Mouse (Mus musculus): ENCODE measurements at regions not wholly inside any gene's neighbourhood (a gene's known extent, or its start where the extent isn't known, plus 50 kb on each side); places are given as distances from the start of the nearest gene placed in this dataset.

GRCm38 (mm10) chr6:50814936-50815500 lies 160.8 kb upstream of the Npvf start:
- no peak overlapping the region for H3K4me2 ChIP-seq
- WGBS, result 31% methylated on average over 10 of the region's 10 CpGs
- H3K9me3 ChIP-seq, result no peaks in the 10 kb centered on the region
- no peaks in the 10 kb centered on the region for H3K27me3 ChIP-seq (replicated peaks)
- peaks cover 21% of the 10 kb centered on the region for H3K4me1 ChIP-seq
- no peaks in the 10 kb centered on the region for H3K36me3 ChIP-seq (replicated peaks)
- peak; percentile 70 for ATAC-seq (replicated peaks)
- H3K27ac ChIP-seq, result peak overlapping the region; percentile 59
- no peak overlapping the region for H3K9ac ChIP-seq
- H3K4me3 ChIP-seq, result no peak overlapping the region

- no peaks in the 10 kb centered on the region for H3K27me3 ChIP-seq (replicated peaks)
- H3K27ac ChIP-seq, result peak overlapping the region; percentile 59
- no peaks in the 10 kb centered on the region for H3K9me3 ChIP-seq
- peaks cover 27% of the 10 kb centered on the region for H3K4me1 ChIP-seq
- no peak overlapping the region for H3K4me3 ChIP-seq
- WGBS, result 36% methylated on average over 8 of the region's 8 CpGs
- H3K36me3 ChIP-seq (replicated peaks), result no peaks in the 10 kb centered on the region
- H3K4me2 ChIP-seq, result no peak overlapping the region
- peak; percentile 70; the same call in 1 of the 2 replicates for ATAC-seq (replicated peaks)
- no peak overlapping the region for H3K9ac ChIP-seq
These were observed 161.3 kb upstream of the Npvf start for GRCm38 (mm10) chr6:50815579-50815978.

- H3K27me3 ChIP-seq (replicated peaks), result no peaks in the 10 kb centered on the region
- no peaks in the 10 kb centered on the region for H3K9me3 ChIP-seq
- H3K36me3 ChIP-seq (replicated peaks), result no peaks in the 10 kb centered on the region
- no peak overlapping the region for H3K27ac ChIP-seq
- whole genome bisulfite sequencing, result 63% methylated on average over 10 of the region's 10 CpGs
- no peak for ATAC-seq (replicated peaks)
- no peak overlapping the region for H3K4me2 ChIP-seq
- no peak overlapping the region for H3K9ac ChIP-seq
- H3K4me1 ChIP-seq, result peaks cover 45% of the 10 kb centered on the region
- no peak overlapping the region for H3K4me3 ChIP-seq
These were observed 163.2 kb upstream of the Npvf start for GRCm38 (mm10) chr6:50817430-50817829.

GRCm38 (mm10) chr6:50818433-50818832 lies 164.2 kb upstream of the Npvf start:
- H3K4me2 ChIP-seq, result no peak overlapping the region
- H3K4me1 ChIP-seq, result peaks cover 56% of the 10 kb centered on the region
- H3K36me3 ChIP-seq (replicated peaks), result no peaks in the 10 kb centered on the region
- no peak overlapping the region for H3K4me3 ChIP-seq
- H3K27me3 ChIP-seq (replicated peaks), result no peaks in the 10 kb centered on the region
- no peak overlapping the region for H3K27ac ChIP-seq
- H3K9me3 ChIP-seq, result no peaks in the 10 kb centered on the region
- 95% methylated on average over 5 of the region's 5 CpGs for WGBS
- no peak for ATAC-seq (replicated peaks)
- no peak overlapping the region for H3K9ac ChIP-seq

- H3K4me2 ChIP-seq, result no peak overlapping the region
- H3K27me3 ChIP-seq (replicated peaks), result no peaks in the 10 kb centered on the region
- no peak for ATAC-seq (replicated peaks)
- no peaks in the 10 kb centered on the region for H3K9me3 ChIP-seq
- no peaks in the 10 kb centered on the region for H3K36me3 ChIP-seq (replicated peaks)
- peaks cover 61% of the 10 kb centered on the region for H3K4me1 ChIP-seq
- no peak overlapping the region for H3K27ac ChIP-seq
- H3K4me3 ChIP-seq, result no peak overlapping the region
- H3K9ac ChIP-seq, result no peak overlapping the region
- WGBS, result 59% methylated on average over 10 of the region's 10 CpGs
These were observed 164.8 kb upstream of the Npvf start for GRCm38 (mm10) chr6:50818891-50819541.

GRCm38 (mm10) chr6:50821401-50822235 lies 167.4 kb upstream of the Npvf start:
- WGBS, result 17% methylated on average over 12 of the region's 12 CpGs
- Histone ChIP-seq H3K4me2 (peak overlapping the region; percentile 9; the same call in 1 of the 2 replicates), H3K4me3 (no peak overlapping the region), H3K9ac (no peak overlapping the region), H3K9me3 (no peaks in the 10 kb centered on the region), H3K36me3 (replicated peaks) (no peaks in the 10 kb centered on the region), H3K4me1 (peaks cover 48% of the 10 kb centered on the region), H3K27ac (peak overlapping the region; percentile 79), H3K27me3 (replicated peaks) (no peaks in the 10 kb centered on the region)
- ATAC-seq (replicated peaks), result peak; percentile 85

GRCm38 (mm10) chr6:50822236-50823151 lies 168.3 kb upstream of the Npvf start:
- Histone ChIP-seq H3K4me1 (peaks cover 48% of the 10 kb centered on the region), H3K36me3 (replicated peaks) (no peaks in the 10 kb centered on the region), H3K9me3 (no peaks in the 10 kb centered on the region), H3K4me2 (0 out of 2 replicates have a peak overlapping the region, but pooled peaks have one; percentile 9), H3K4me3 (no peak overlapping the region), H3K27ac (peak overlapping the region; percentile 79), H3K27me3 (replicated peaks) (no peaks in the 10 kb centered on the region), H3K9ac (no peak overlapping the region)
- WGBS, result 22% methylated on average over 18 of the region's 18 CpGs
- ATAC-seq (replicated peaks), result peak; percentile 29; the same call in 1 of the 2 replicates

- Histone ChIP-seq H3K36me3 (replicated peaks) (no peaks in the 10 kb centered on the region), H3K4me3 (no peak overlapping the region), H3K27ac (peak overlapping the region; percentile 26; the same call in 1 of the 2 replicates), H3K9me3 (no peaks in the 10 kb centered on the region), H3K9ac (no peak overlapping the region), H3K4me2 (no peak overlapping the region), H3K27me3 (replicated peaks) (no peaks in the 10 kb centered on the region), H3K4me1 (peaks cover 48% of the 10 kb centered on the region)
- ATAC-seq (replicated peaks), result peak; percentile 46
- WGBS, result 11% methylated on average over 18 of the region's 18 CpGs
These were observed 169.1 kb upstream of the Npvf start for GRCm38 (mm10) chr6:50823220-50823910.

- no peaks in the 10 kb centered on the region for H3K36me3 ChIP-seq (replicated peaks)
- ATAC-seq (replicated peaks), result no peak
These were observed 170.2 kb upstream of the Npvf start for GRCm38 (mm10) chr6:50824466-50824865.

GRCm38 (mm10) chr6:50831725-50832124 lies 177.5 kb upstream of the Npvf start:
- WGBS, result 79% methylated on average over 5 of the region's 5 CpGs
- Histone ChIP-seq H3K9ac (no peak overlapping the region), H3K27me3 (replicated peaks) (no peaks in the 10 kb centered on the region), H3K36me3 (replicated peaks) (no peaks in the 10 kb centered on the region), H3K4me1 (no peaks in the 10 kb centered on the region), H3K9me3 (no peaks in the 10 kb centered on the region), H3K4me3 (no peak overlapping the region), H3K27ac (no peak overlapping the region), H3K4me2 (no peak overlapping the region)
- no peak for ATAC-seq (replicated peaks)

More at GRCm38 (mm10) chr6:50824466-50824865, 170.2 kb upstream of the Npvf start:
- H3K9ac ChIP-seq, result no peak overlapping the region
- H3K27ac ChIP-seq, result no peak overlapping the region
- no peak overlapping the region for H3K4me2 ChIP-seq
- H3K4me1 ChIP-seq, result peaks cover 44% of the 10 kb centered on the region
- H3K4me3 ChIP-seq, result no peak overlapping the region
- no peaks in the 10 kb centered on the region for H3K27me3 ChIP-seq (replicated peaks)
- H3K9me3 ChIP-seq, result no peaks in the 10 kb centered on the region
- 55% methylated on average over 4 of the region's 4 CpGs for WGBS

- no peaks in the 10 kb centered on the region for H3K4me1 ChIP-seq
- H3K36me3 ChIP-seq (replicated peaks), result no peaks in the 10 kb centered on the region
- H3K9ac ChIP-seq, result no peak overlapping the region
- no peaks in the 10 kb centered on the region for H3K27me3 ChIP-seq (replicated peaks)
- H3K9me3 ChIP-seq, result no peaks in the 10 kb centered on the region
- no peak for ATAC-seq (replicated peaks)
- H3K4me2 ChIP-seq, result no peak overlapping the region
- H3K27ac ChIP-seq, result no peak overlapping the region
- WGBS, result 93% methylated on average over 6 of the region's 6 CpGs
- H3K4me3 ChIP-seq, result no peak overlapping the region
These were observed 181.9 kb upstream of the Npvf start for GRCm38 (mm10) chr6:50835997-50836625.

Measured in midbrain, embryonic 15.5 days (tissue).